Mouse (Mus musculus): ENCODE measurements around the gene Atp5s.
A peak's percentile ranks its signal among the peaks of the same experiment; 100 is the strongest.

The Atp5s gene

GRCm38 (mm10) chr12:69724711-69725460 lies at the start of gene Atp5s, which contains the start of gene L2hgdh:
Atp5s (plus strand) TSS chr12:69724950.
L2hgdh (minus strand) TSS chr12:69724873.
- DNase-seq (ENCODE audit: low spot score) = peak; percentile 91

- no peak for DNase-seq (ENCODE audit: low spot score)
These were observed 48.6 kb upstream of the Atp5s start for GRCm38 (mm10) chr12:69676157-69676556.

- no peak for DNase-seq (ENCODE audit: low spot score)
These were observed 43.9 kb upstream of the Atp5s start for GRCm38 (mm10) chr12:69680635-69681565.

GRCm38 (mm10) chr12:69681566-69682061 lies 43.1 kb upstream of the Atp5s start, which contains the start of gene Sos2:
Sos2 (minus strand) TSS chr12:69681852.
- DNase-seq (ENCODE audit: low spot score) = peak; percentile 19

GRCm38 (mm10) chr12:69682065-69682787 lies 42.5 kb upstream of the Atp5s start:
- DNase-seq (ENCODE audit: low spot score) = peak; percentile 32

GRCm38 (mm10) chr12:69682788-69683419 lies 41.8 kb upstream of the Atp5s start:
- DNase-seq (ENCODE audit: low spot score) = no peak

GRCm38 (mm10) chr12:69683537-69683936 lies 41.2 kb upstream of the Atp5s start:
- peak; percentile 43 for DNase-seq (ENCODE audit: low spot score)

GRCm38 (mm10) chr12:69688368-69688767 lies 36.4 kb upstream of the Atp5s start:
- DNase-seq (ENCODE audit: low spot score) = no peak

GRCm38 (mm10) chr12:69689094-69689493 lies 35.7 kb upstream of the Atp5s start:
- DNase-seq (ENCODE audit: low spot score) = no peak

- DNase-seq (ENCODE audit: low spot score) = no peak
These were observed 34.0 kb upstream of the Atp5s start for GRCm38 (mm10) chr12:69690714-69691113.

- no peak for DNase-seq (ENCODE audit: low spot score)
These were observed 31.3 kb upstream of the Atp5s start for GRCm38 (mm10) chr12:69693471-69693870.

- DNase-seq (ENCODE audit: low spot score) = no peak
These were observed 28.0 kb upstream of the Atp5s start for GRCm38 (mm10) chr12:69696746-69697145.

GRCm38 (mm10) chr12:69698352-69698751 lies 26.4 kb upstream of the Atp5s start:
- no peak for DNase-seq (ENCODE audit: low spot score)

- no peak for DNase-seq (ENCODE audit: low spot score)
These were observed 19.8 kb upstream of the Atp5s start for GRCm38 (mm10) chr12:69704799-69705458.

GRCm38 (mm10) chr12:69713628-69714027 lies 11.1 kb upstream of the Atp5s start:
- DNase-seq (ENCODE audit: low spot score) = no peak

- no peak for DNase-seq (ENCODE audit: low spot score)
These were observed 1.9 kb upstream of the Atp5s start for GRCm38 (mm10) chr12:69722857-69723256.

GRCm38 (mm10) chr12:69723376-69723775 lies 1.4 kb upstream of the Atp5s start:
- no peak for DNase-seq (ENCODE audit: low spot score)

GRCm38 (mm10) chr12:69724018-69724710 lies 586 bp upstream of the Atp5s start:
- no peak for DNase-seq (ENCODE audit: low spot score)

- DNase-seq (ENCODE audit: low spot score) = no peak
These were observed 4.5 kb downstream of the Atp5s start for GRCm38 (mm10) chr12:69729246-69729645.

- DNase-seq (ENCODE audit: low spot score) = no peak
These were observed 5.6 kb downstream of the Atp5s start for GRCm38 (mm10) chr12:69730306-69730705.

Data from left cerebral cortex, adult 11 months (tissue).